Mouse (Mus musculus): Measurements from ENCODE around the gene Aph1c.
"Not testable (repeated sequence)": the region's sequence is repeated elsewhere in the genome, so short reads cannot be mapped to it uniquely, and the experiment has no call there.

Aph1c gene

DNA sequence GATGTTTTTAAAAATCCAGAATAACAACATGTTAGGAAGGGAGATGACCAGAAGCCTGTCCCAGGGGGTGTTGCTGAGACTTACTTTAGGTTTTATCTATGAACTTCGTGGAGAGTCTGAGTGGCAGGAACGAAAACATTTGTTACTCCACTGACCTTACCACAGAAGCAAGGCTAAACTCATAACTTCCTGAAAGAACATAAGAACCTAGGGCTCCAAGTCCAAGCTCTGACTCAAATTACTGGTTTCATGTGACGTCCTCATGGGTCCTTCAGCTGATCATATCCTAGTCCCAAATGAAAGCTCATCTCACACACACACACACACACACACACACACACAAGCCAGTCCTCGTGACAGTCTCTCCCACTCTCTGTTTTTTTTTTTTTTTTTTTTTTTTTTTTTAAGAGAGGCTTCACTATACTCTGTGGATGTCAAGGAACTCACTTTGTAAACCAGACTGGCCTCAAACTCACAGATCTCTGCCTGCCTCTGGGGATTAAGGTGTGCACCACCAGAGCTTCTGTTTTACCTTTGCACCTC, 2.1 kb downstream of the Aph1c start:
- no peak for DNase-seq (ENCODE audit: low read depth, low spot score)

- DNase-seq (ENCODE audit: low read depth, low spot score) = peak; percentile 54
These were observed 8.5 kb downstream of the Aph1c start for GRCm38 (mm10) chr9:66825990-66826389.

- DNase-seq (ENCODE audit: low read depth, low spot score) = not testable (repeated sequence)
These were observed 12.3 kb downstream of the Aph1c start for GRCm38 (mm10) chr9:66822255-66822654.

- DNase-seq (ENCODE audit: low read depth, low spot score) = no peak
These were observed 13.5 kb downstream of the Aph1c start for GRCm38 (mm10) chr9:66820996-66821395.

DNA sequence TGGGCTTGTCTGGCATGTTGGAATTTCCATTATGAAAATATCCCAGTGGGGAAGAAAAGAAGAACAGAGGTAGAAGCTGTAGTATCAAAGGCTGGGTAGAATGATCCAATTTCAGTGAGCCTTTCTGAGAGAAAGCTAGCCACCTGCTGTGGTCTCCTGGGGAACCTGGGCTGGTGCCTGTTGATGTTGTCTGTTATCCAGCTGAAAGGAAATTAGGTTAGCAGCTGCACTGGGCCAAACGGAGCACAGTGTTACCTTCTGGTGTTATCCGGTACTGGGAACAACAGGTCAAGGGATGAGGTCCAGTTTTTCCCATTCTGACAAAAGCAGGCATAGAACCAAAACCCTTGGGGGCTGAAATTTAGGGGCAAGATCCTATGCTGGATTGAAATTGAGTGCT, 21.1 kb downstream of the Aph1c start:
- DNase-seq (ENCODE audit: low read depth, low spot score) = peak; percentile 25

GRCm38 (mm10) chr9:66805951-66806350, 28.6 kb downstream of the Aph1c start:
- not testable (repeated sequence) for DNase-seq (ENCODE audit: low read depth, low spot score)

- no peak for DNase-seq (ENCODE audit: low read depth, low spot score)
These were observed 32.6 kb downstream of the Aph1c start for GRCm38 (mm10) chr9:66801947-66802346.

- DNase-seq (ENCODE audit: low read depth, low spot score) = no peak
These were observed 37.8 kb downstream of the Aph1c start, which contains the start of gene Gm10647 for GRCm38 (mm10) chr9:66796739-66797138. Gm10647 (plus strand) TSS chr9:66797039.

- peak; percentile 98 for DNase-seq (ENCODE audit: low read depth, low spot score)
These were observed 38.8 kb downstream of the Aph1c start, which contains the start of gene Aph1b for GRCm38 (mm10) chr9:66795464-66796324. Aph1b (minus strand) TSS chr9:66795490.

DNA sequence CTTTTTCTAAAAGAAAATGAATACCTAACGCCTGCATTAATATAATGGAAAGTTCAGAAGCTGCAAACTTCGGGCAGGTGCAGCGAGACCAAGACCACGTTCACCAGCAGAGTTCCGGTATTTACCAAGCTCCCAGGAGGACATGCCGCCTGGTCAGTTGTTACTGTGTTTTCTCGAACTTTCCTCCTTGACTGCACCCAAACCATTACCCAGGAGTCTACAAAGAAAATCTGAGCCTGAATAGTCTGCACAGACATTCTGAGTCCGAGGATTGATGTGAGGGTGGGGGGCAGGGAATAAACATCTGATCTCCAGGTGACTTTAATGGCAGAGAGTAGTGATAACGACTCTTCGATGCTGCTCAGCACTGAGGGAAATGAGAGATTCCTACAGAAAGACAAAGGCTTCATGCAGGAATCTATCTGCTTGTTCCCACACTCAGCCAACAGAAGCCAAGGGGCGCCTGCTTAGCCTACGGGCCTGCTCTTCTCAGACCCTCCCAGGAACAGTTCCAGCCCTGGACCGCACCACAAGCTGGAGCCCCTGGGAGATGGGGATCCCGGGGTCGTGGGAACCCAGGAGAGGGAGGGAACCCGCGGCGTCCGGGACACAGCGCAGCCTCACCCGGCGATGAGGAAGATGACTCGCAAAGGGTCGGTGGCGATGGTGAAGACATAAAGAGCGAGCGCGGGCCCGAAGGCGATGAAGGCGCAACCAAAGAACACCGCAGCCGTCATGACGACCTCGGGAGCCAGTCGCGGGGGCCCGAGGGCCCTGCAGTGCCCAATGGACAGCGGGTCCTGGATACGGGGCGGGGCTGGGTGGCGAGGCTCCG, 39.7 kb downstream of the Aph1c start:
- peak; percentile 5 for DNase-seq (ENCODE audit: low read depth, low spot score)

DNA sequence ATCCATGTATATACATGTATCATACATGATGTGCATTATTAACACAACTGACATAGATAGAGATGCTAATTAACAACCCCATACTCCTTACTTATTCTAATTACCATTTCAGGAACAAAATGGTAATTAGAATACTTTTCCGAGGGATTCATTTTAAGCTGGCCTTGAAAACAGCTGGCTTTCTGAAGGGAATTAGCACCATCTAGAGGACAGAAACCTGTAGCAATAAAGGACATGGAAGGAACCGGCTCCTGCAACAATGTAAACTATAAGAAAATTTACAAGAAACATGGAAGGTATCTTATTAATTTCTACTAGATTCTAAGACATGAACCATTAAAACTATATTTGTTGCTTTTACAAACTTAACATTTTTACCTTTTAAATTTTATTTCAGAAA, 46.7 kb downstream of the Aph1c start:
- peak; percentile 37 for DNase-seq (ENCODE audit: low read depth, low spot score)

- not testable (repeated sequence) for DNase-seq (ENCODE audit: low read depth, low spot score)
These were observed 50.0 kb downstream of the Aph1c start for GRCm38 (mm10) chr9:66784552-66784951.

DNA sequence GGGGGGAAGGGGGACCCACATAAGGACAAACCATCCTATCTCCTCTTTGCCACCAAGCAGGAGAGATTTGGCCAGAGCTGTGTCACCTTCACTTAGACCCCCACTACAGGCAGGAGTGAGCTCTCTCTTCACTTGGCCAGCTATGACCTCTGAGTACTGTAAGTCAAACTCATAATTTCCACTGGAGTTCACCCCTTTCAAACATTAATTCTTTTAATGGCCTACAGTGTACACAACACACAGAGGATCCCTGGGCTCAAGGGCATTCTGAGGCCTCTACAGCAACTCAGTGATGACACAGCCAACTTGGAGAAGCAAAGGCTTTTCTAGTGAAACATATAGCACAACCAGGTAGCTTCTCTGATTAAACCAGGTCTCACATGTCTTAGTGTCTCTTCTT, 63.8 kb downstream of the Aph1c start:
- DNase-seq (ENCODE audit: low read depth, low spot score) = no peak

DNA sequence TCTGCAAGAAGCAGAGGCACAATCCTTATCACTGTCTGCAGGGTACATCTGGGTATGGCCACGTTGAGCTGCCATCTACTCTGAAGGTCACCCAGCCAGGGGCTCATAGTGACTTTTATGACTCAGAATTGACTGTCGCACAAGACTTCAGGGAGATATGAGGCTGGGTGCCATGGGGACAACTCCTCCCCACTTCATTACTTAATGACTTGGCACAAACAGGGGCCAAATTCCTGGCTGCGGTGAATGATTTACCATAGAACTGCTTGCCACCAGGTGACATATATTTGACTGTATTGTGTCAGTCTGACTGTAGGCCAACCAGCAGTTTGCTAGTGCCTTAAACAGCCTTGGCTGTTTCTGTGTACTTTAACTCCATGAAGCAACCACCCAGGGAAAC, 65.3 kb downstream of the Aph1c start:
- no peak for DNase-seq (ENCODE audit: low read depth, low spot score)

DNA sequence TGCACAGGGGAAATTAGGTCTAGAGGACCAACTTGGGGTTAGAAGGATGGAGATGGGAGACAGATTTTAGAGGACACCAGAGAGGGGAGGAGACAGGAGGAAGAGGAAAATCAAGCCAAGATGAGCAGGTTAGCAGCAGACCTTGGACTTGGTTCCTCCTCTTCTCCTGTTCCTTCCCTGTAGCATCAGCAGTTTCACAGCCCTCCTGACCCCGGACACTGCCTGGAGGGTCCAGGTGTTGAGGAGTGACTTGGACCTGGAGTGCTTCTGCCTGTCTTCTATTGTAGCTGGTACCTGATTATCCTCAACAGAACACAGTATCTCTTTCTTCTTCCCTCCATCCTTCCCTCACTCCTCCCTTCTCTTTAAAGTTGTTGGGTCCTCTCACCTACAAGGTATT, 65.8 kb downstream of the Aph1c start:
- DNase-seq (ENCODE audit: low read depth, low spot score) = no peak

All from mesoderm, embryonic 11.5 days (tissue).